Mouse (Mus musculus): ENCODE results near the gene 4932438H23Rik. TPM values are rescaled to one million over a fixed set of nuclear protein-coding genes. Genes with fewer than 3 reads are reported as not detected.

4932438H23Rik gene
- polyA plus RNA-seq, 1 experiment = not detected

DNA sequence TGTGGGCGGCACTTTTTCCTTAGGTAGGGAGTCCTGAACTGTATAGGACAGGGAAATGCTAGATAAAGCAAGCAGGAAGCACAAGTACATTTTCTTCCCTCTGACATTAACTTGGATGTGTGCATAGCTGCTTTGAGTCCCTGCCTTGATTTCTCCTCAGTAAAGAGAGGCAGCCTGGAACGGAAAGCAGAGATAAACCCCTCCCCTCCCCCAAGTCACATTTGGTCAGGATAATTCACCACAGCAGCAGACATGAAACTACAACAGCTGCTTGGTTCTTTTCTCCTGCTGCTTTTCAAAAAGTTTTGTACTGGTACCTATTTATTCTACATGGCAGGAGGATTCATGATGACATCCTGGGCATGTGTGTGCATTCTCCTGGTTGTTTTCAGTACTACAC is 5.6 kb upstream of the 4932438H23Rik start:
- no peak for TF ChIP-seq POLR2A (IDR thresholded peaks at IDR 0.05; ENCODE audit: low read depth, low read length)
- no peak for TF ChIP-seq CTCF (IDR thresholded peaks at IDR 0.05; ENCODE audit: extremely low read depth, insufficient read depth, insufficient read length, insufficient replicate concordance)

DNA sequence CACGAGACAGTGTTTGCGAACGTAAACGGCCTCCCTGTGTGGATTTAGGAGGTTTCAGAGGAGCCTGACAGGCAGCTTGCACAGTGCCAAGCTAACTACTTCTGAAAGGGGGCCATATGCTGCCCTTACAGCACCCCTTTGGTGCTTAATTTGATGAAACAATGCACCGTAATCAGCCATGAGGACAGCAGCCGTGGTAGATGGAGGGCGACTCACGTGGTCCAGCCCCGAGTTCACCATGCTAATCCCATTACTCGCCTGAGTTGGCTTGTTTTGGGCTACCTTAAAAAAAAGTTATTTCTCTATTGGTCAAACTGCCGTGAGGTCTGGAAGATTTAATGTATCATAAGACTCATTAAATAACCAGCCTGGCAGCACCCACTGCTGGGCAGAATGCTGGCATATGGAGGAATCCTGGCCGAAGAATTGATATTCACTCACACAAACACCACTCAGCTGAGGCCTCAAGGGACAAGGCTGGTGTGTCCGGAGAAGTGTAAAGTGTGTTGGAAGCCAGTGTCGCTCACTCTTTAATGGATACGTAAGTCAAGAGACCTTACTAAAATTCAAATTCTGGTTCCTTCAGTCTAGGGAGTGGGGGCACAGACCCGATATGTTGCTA is 4.6 kb upstream of the 4932438H23Rik start:
- H3K27ac ChIP-seq (ENCODE audit: insufficient read depth, low read length) = no peak overlapping the region
- H3K4me1 ChIP-seq (ENCODE audit: control insufficient read depth, insufficient read depth, insufficient read length) = no peaks in the 10 kb centered on the region
- H3K4me3 ChIP-seq (ENCODE audit: extremely low read depth, insufficient read depth, insufficient read length) = no peak overlapping the region
- H3K27me3 ChIP-seq (ENCODE audit: control insufficient read depth, insufficient read depth, low read length) = no peaks in the 10 kb centered on the region
- WGBS = 87% methylated on average over 16 of the region's 16 CpGs
- no peak for DNase-seq (ENCODE audit: low read depth in 1 of 2, low spot score in 2 of 2)
- H3K36me3 ChIP-seq (ENCODE audit: control insufficient read depth, insufficient read depth, low read length) = no peaks in the 10 kb centered on the region
- TF ChIP-seq POLR2A (IDR thresholded peaks at IDR 0.05; ENCODE audit: low read depth, low read length) (no peak), CTCF (IDR thresholded peaks at IDR 0.05; ENCODE audit: extremely low read depth, insufficient read depth, insufficient read length, insufficient replicate concordance) (no peak)

More for the DNA sequence above, 5.6 kb upstream of the 4932438H23Rik start:
- Histone ChIP-seq H3K36me3 (ENCODE audit: control insufficient read depth, insufficient read depth, low read length) (no peaks in the 10 kb centered on the region), H3K27ac (ENCODE audit: insufficient read depth, low read length) (no peak overlapping the region), H3K27me3 (ENCODE audit: control insufficient read depth, insufficient read depth, low read length) (no peaks in the 10 kb centered on the region), H3K4me1 (ENCODE audit: control insufficient read depth, insufficient read depth, insufficient read length) (no peaks in the 10 kb centered on the region), H3K4me3 (ENCODE audit: extremely low read depth, insufficient read depth, insufficient read length) (no peak overlapping the region)
- DNase-seq (ENCODE audit: low read depth in 1 of 2, low spot score in 2 of 2) = no peak
- 72% methylated on average over 2 of the region's 2 CpGs for WGBS

DNA sequence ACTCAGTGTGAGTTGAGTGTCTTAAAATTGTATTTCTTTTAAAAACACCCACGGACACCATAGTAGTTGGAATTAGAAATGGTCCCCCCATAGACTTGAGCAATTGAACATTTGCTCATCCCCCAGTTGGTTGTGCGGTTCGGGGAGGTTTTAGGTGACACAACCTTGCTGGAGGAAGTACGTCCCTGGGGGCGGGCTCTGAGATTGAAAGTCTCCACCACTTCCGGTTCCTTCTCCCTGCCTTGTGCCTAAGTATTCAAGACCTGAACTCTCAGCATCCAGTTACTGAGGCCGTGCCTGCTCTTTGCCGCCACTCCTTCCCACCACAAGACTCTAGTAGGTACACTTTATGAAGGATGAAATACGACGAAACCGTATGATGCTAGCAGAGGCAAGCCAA is 2.9 kb upstream of the 4932438H23Rik start:
- H3K36me3 ChIP-seq (ENCODE audit: control insufficient read depth, insufficient read depth, low read length) = no peaks in the 10 kb centered on the region
- WGBS = 86% methylated on average over 11 of the region's 11 CpGs
- DNase-seq (ENCODE audit: low read depth in 1 of 2, low spot score in 2 of 2) = no peak

DNA sequence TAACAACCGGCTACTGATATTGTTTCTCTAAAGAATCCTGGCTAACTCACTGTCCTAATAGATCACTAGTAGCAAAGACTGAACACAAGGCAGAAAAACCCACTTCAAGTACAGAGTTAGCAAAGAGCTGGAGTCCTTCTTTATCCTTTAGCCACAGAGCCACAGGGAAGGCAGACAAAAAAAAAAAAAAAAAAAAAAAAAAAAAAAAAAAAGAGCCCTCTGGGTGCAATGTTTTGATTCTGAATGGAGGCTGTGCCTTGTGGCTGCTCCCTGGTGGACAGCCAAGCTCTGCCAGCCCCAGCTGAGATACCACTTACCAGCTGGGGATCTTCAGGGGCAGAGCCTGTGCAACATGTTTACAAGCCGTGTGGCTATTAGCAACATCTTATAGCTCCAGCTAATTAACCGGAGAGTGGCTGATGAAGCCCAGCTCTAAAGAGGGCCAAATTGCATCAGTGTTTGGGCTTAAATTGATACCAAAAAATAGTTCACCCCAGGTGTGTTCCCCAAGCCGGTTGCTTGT is 2.1 kb upstream of the 4932438H23Rik start:
- no peak for DNase-seq (ENCODE audit: low read depth in 1 of 2, low spot score in 2 of 2)
- H3K27ac ChIP-seq (ENCODE audit: insufficient read depth, low read length) = no peak overlapping the region
- 91% methylated on average over 4 of the region's 4 CpGs for WGBS
- no peak overlapping the region for H3K4me3 ChIP-seq (ENCODE audit: extremely low read depth, insufficient read depth, insufficient read length)
- no peaks in the 10 kb centered on the region for H3K36me3 ChIP-seq (ENCODE audit: control insufficient read depth, insufficient read depth, low read length)
- no peaks in the 10 kb centered on the region for H3K4me1 ChIP-seq (ENCODE audit: control insufficient read depth, insufficient read depth, insufficient read length)
- no peaks in the 10 kb centered on the region for H3K27me3 ChIP-seq (ENCODE audit: control insufficient read depth, insufficient read depth, low read length)
- TF ChIP-seq POLR2A (IDR thresholded peaks at IDR 0.05; ENCODE audit: low read depth, low read length) = no peak
- no peak for TF ChIP-seq CTCF (IDR thresholded peaks at IDR 0.05; ENCODE audit: extremely low read depth, insufficient read depth, insufficient read length, insufficient replicate concordance)

More for the DNA sequence above, 2.9 kb upstream of the 4932438H23Rik start:
- H3K4me3 ChIP-seq (ENCODE audit: extremely low read depth, insufficient read depth, insufficient read length) = no peak overlapping the region
- H3K4me1 ChIP-seq (ENCODE audit: control insufficient read depth, insufficient read depth, insufficient read length) = no peaks in the 10 kb centered on the region
- TF ChIP-seq POLR2A (IDR thresholded peaks at IDR 0.05; ENCODE audit: low read depth, low read length) (no peak), CTCF (IDR thresholded peaks at IDR 0.05; ENCODE audit: extremely low read depth, insufficient read depth, insufficient read length, insufficient replicate concordance) (no peak)
- H3K27ac ChIP-seq (ENCODE audit: insufficient read depth, low read length) = no peak overlapping the region
- H3K27me3 ChIP-seq (ENCODE audit: control insufficient read depth, insufficient read depth, low read length) = no peaks in the 10 kb centered on the region

DNA sequence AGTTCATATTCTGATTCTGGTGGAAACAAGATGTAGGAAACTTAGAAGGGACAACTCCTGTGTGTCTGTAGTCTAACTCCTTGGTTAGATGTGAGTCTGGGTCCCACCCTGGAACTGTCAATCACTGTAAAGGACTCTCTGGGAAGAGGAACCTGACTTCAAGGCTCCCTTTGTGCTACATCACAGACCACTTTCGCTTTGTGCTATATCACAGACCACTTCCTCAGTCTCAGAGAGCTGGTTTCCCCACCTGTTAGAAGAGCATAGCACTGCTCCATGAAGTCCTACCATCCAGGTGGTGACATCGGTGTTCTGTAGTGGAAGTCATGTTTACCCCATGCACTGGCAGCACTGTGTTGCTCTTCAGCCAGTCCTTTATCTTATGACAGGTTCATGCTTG is 1.1 kb upstream of the 4932438H23Rik start:
- Histone ChIP-seq H3K36me3 (ENCODE audit: control insufficient read depth, insufficient read depth, low read length) (no peaks in the 10 kb centered on the region), H3K4me1 (ENCODE audit: control insufficient read depth, insufficient read depth, insufficient read length) (no peaks in the 10 kb centered on the region), H3K27ac (ENCODE audit: insufficient read depth, low read length) (no peak overlapping the region), H3K27me3 (ENCODE audit: control insufficient read depth, insufficient read depth, low read length) (no peaks in the 10 kb centered on the region), H3K4me3 (ENCODE audit: extremely low read depth, insufficient read depth, insufficient read length) (no peak overlapping the region)
- DNase-seq (ENCODE audit: low read depth in 1 of 2, low spot score in 2 of 2) = no peak
- TF ChIP-seq CTCF (IDR thresholded peaks at IDR 0.05; ENCODE audit: extremely low read depth, insufficient read depth, insufficient read length, insufficient replicate concordance) (no peak), POLR2A (IDR thresholded peaks at IDR 0.05; ENCODE audit: low read depth, low read length) (no peak)
- 23% methylated on average over 2 of the region's 2 CpGs for WGBS

DNA sequence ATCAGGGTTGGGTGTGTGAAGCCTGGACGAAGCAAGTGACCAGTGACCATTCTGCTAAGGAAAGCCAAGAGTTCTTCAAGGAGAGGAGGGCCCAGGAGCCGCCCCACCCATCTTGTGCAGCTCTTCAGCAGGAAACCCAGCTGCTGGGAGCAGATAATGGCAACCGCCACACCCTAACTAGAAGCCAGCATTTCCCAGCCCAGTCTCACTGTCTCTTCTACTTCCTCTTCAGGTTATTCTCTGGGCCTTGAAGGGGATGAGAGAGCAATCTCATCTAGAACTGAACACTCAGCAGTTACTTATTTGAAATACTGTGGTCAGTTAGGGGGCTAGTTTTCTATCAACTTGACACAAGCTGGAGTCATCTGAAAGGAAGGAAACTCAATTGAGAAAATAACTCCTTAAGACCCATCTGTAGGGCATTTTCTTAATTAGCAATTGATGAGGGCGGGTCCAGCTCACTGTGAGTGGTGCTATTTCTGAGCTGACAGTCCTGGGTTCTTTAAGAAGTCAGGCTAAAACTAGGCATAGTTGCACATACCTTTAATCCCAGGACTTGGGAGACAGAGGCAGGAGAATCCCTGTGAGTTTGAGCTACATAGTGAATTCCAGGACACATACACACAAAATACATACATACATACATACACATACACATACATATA is 8.1 kb downstream of the 4932438H23Rik start:
- TF ChIP-seq CTCF (IDR thresholded peaks at IDR 0.05; ENCODE audit: extremely low read depth, insufficient read depth, insufficient read length, insufficient replicate concordance) (no peak), POLR2A (IDR thresholded peaks at IDR 0.05; ENCODE audit: low read depth, low read length) (no peak)
- H3K4me1 ChIP-seq (ENCODE audit: control insufficient read depth, insufficient read depth, insufficient read length) = no peaks in the 10 kb centered on the region
- no peaks in the 10 kb centered on the region for H3K27me3 ChIP-seq (ENCODE audit: control insufficient read depth, insufficient read depth, low read length)
- no peak overlapping the region for H3K4me3 ChIP-seq (ENCODE audit: extremely low read depth, insufficient read depth, insufficient read length)
- no peak overlapping the region for H3K27ac ChIP-seq (ENCODE audit: insufficient read depth, low read length)
- 45% methylated on average over 4 of the region's 4 CpGs for WGBS
- no peaks in the 10 kb centered on the region for H3K36me3 ChIP-seq (ENCODE audit: control insufficient read depth, insufficient read depth, low read length)
- no peak for DNase-seq (ENCODE audit: low read depth in 1 of 2, low spot score in 2 of 2)
